Mouse (Mus musculus) c-Kit-positive CD71-positive TER-119-negative erythroid progenitor cells, embryonic 14.5 days (primary cell): ENCODE data around the gene Srrm1.

ENCODE experiments used
- DNase-seq: peaks from one replicate; pipeline ENCODE4 v3.0.0-alpha.2; 2013; ENCODE audit warnings: low read depth

The Srrm1 gene

DNA sequence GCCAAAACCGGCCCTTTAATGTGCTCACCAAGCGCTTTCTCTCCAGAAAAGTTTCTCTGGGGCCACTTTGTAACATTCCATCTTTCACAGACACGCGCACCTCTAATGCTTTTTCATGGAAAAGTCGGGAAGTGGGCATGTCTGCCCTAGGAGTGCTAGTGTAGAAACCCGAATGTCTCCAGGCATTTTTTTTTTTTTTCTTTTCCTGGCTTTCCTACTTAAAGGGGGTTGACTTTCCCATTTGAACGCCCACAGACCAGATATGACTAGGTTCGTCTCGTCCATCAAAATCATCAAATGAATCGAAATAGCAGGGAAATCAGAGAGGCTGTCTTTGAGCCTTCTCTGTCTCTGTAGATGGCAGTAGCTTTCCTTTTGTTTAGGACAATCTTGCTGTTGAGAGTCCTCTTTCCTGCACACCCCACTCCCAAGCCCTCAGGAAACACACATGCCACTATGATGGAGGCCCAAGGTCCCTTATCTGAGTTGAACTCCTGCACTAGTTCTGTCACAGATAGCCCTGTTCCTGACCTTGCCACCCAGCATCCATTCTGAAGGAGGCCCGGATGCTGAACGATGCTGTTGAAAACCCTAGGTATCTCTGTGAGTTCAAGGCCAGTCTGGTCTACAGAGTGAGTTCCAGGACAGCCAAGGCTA lies 801 bp upstream of the Srrm1 start:
- DNase-seq, result peak; percentile 43

DNA sequence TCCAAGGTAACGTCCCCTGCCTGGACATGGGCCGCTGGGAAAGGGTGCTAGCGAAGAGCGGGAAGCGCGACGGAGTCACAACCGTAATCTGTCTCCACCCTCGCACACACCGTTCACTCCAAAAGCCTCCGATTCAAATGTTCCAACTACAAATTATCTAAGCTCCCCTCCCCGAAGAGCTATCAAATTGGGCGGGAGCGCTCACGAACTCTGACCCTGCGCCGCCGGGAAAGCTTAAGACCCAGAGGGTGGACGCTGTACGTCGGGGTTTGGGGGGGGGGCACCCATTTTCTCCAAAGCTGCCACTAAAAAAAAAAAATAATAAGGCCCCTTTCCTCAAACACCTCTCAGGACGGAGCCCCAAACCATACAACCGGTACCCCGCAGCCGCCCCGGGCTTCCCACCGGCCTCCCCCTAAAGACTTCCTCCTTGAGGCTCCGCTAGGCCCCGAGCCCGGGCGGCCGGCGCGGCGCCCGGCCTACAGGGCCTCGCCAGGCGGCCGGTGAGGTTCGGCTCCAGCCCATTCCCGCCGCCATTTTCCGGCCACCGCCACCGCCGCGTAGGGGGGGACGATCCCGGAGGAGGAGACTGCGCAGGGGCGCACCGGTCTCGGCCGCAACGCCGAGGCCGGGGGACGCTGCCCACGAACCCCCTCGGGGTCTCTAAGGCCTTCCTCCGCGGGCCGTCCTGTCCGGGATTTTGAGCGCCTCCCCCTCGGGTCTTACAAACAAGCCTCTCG lies 625 bp downstream of the Srrm1 start:
- DNase-seq, result peak; percentile 65

DNA sequence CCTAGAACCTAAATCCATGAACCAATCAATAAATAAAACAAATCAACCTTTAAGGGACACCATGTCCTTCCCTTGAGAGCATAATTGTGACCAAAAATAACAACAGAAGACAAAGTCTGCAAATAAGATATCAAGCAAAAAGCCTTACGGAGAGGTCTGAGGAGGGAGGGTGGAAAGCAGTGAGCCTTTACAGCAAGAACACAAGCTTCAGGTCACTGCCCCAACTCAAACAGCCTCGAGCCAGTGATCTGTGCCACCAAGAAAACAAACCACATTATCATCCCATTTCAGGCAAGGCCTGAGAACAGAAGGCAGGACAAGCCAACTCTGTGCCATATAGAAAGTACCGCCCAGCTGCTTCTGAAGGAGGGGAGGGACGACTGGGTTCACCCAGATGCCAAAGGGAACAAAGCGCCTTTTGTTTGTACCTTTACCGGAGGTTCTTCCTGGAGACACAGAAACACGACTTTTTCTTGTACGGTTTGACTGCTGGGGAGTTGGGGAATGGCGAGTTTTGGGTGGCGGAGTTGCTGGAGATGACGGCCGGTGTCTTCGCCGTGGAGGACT lies 15.7 kb downstream of the Srrm1 start:
- no peak for DNase-seq

DNA sequence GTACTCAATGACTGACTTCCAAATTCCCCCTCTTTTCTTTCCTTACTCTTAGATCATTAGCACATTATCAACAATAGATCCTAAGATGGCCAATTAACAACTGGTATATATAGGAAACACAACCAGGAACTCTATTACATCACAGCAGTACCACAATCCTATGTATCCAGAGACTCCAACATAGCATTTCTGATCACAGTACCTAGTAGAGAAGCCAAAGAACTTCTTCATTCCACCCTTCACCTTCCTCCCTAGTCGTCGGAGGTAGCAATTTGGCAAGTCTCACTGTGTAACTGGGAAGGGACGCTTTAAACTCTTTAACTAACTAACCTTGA lies 17.1 kb downstream of the Srrm1 start:
- DNase-seq, result no peak

DNA sequence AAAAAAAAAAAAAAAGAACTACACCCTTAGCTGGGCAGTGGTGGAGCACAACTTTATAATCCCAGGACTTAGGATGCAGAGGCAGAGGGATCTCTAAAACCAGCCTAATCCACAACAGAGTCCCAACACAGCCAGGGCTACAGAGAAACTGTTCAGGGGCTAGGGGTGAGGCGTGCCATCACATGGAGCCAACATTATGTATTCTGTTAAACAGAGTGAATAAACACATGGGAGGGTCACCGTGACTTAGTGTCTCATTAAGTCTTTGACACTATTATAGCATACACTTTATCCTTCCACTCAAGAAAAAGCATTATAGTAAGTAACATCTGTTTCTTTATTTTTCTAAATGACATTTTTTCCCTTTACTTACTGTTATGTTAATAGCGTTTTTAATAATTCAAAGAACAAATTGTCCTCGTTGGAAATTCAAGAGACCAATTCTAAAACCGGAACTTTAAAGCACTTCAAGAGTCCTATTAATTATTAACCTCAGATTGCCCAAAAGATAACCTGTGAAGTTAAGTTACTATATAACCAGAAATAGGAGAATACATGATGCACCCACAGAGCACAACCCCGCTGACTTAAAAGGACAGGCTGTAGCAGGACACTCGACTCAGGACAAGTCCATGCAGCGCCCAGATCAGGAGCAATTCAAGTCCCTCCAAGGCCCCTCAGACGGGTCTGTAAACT lies 17.6 kb downstream of the Srrm1 start:
- DNase-seq, result no peak

DNA sequence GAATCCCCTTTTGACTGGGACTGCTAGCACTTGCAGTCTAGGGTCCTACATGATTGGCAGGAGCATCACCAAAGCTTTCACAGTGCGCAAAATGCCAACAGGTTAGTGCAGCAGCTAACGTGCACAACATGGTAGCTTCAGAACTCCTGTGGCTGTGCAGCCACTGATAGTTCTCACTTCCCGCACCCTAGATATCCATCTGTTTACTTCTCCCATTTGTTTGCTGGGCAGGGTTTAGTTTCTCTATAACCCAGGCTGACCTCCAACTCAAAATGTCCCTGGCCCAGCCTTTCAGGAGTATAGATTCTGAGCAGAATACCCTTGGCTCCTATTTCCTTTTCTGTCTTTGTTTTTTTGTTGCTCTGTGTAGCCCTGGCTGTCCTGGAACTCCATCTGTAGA lies 26.7 kb downstream of the Srrm1 start:
- DNase-seq, result no peak

DNA sequence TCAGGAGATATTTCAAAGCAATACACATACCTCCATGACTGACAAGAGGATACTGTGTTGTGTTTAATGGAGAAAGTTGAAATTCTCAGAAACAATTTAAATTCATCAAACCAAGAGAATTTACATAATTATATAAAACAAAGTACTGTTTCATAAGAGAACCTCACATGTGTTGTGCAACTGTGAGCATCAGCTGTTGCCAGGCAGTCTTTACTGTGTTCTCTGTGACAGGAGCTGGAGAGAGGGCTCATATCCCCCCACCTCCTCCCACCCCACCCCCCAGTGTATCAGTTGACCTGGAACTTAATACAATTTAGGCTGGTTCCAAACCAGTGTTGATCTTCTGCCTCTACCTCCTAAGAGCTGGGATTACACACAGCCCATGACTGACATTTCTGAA lies 27.1 kb downstream of the Srrm1 start:
- no peak for DNase-seq

DNA sequence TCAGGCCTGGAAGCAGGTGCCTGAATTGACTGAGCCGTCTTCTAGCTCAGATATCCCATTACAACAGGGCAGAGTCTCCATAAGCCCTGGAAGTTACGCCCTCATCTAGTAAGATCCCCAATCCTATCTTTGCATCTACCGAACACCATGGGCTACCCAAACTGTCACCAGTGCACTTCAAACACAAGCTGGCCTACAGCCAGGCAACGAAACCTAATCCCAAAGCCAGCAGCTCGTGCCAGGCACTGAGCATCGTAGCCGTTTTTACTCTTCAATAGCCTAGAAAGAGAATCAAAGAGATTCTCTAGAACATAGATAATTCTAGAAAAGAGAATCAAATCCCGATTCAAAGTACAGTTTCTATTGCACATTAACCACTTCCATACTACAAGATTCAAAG lies 30.1 kb downstream of the Srrm1 start:
- no peak for DNase-seq

DNA sequence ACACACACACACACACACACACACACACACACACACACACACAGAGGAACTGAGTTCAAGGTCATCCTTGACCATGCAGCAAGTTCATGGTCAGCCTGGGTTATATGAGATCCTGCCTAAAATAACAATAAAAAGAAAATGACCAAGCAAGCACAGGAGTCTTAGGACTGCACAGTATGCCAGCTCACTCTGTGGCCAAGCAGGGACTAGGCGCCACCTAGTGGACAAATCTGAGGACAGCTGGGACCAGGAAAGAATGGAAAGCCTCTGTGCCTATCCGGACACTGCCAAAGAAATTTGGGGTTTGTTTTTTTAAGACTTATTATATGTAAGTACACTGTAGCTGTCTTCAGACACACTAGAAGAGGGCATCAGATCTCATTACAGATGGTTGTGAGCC lies 35.2 kb downstream of the Srrm1 start:
- DNase-seq, result peak; percentile 76

DNA sequence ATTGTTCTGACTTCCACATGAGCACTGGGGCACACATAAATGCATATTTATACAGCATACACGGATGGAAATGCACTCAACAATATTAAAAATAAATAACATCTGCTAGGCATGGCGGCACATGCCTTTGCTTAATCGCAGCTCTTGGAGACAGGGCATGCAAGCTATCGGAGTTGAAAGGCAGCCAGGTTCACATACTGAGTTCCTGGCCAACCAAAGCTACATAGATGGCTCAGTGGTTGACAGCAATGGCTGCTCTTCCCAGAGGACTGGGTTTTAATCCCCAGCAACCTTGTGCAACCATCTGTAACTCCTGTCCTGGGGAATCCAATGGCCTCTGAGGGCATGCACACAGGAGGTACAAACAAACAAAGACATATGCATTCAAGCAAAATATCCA lies 35.6 kb downstream of the Srrm1 start:
- no peak for DNase-seq

DNA sequence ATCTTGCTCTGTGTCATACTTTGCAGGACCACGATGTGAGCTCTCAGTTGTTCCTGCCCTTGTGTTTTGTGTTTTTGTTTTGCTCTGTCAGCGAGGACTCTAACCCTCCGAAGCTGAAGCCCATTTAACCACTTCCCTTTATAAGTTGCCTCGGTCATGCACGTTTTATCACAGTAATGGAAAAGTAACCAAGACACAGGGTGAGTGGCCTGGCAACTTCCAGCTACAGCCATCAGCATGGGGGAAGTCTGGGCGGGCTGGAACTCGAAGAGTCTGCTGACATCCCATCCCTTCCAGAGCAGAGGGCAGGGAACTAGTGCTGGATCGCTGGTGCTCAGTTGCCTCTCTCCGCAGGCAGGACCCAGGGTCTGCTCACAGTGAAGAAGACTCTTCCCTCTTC lies 37.8 kb downstream of the Srrm1 start:
- DNase-seq, result no peak

DNA sequence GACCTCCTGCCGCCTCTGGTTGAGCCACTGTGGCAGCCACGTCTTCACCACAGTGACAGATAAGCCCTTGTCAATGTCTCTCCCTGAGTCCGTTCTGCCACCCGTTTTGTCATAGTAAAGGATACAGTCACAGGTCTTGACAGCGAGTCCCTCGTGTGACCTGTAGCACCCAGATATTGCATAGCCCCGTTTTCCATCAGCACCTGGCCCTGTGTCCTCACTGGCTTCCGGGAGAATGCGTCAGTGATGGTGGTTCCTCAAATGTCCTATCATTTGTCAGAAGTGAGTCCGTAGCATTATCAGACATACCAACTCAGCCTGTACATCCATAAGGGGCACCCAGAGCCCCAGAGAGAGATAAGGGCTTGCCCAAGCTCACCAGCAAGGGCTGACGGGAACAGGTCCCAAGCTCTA lies 38.7 kb downstream of the Srrm1 start:
- peak; percentile 70 for DNase-seq

DNA sequence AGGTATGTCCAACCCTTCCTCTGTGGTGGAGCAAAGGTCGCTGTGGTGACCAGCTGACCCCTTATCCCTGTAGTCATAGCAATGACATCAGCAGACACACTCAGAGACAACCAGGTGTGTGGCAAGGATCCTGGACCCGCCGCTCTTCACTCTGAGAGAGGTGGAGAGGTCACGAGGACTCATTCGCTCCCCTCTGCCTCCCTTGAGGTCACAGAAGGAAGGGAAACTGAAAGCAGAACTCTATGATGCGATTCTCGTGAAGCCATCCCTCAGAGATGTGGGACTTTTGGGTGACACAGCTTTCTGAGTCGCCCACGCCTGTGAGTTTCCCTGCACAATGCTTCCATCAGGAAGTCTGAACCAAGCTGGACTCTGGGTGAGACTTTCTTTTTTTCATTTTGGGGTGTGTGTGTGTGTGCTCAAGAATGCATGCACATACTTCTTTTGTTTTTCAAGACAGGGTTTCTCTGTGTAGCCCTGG lies 39.3 kb downstream of the Srrm1 start:
- DNase-seq, result peak; percentile 40

DNA sequence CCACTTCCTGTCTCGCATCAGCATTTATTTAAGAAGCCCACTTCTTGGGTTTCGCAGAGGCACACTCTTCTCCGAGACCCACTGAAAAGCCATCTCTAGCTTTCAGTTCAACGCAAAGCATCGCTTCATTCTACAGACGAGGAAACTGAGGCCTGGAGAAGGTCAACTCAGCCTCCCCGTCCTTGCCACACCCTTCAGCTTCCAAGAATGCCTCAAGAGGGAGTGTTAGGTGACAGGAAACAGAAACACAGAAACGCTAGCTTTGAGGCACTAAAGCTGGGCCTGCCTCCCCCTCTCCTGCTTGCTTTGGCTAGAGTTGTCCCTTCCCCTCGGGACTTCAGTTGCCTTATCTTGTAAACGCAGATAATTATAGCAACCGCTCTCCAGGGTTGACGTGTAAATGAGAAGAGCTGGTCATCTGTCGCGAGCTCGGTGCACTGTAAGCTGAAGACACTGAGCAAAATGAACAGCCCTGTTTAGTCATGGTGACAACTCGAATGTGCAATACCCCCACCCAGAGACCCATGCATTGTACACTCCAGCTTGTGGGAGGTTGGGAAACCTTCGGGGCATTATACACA lies 39.9 kb downstream of the Srrm1 start:
- peak; percentile 67 for DNase-seq

DNA sequence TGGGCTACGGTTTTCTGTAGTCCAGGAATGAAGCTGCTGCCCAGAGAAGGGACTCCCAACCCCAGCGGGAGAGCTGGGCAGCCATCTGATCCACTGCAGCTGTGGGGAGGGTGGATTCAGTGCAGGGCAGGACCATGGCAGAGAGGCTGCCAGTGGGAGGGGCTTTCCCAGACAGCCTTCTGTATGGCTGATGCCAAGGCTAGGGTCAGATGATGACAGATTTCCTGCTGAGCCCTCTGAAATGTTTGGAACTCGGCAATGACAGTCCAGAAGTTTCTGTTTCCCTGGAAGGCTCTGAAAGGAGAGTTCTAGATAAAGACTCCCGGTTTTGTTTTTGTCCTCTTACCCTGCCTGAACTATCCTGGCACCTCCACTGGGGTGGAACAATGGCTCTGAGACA lies 40.4 kb downstream of the Srrm1 start:
- DNase-seq, result no peak

DNA sequence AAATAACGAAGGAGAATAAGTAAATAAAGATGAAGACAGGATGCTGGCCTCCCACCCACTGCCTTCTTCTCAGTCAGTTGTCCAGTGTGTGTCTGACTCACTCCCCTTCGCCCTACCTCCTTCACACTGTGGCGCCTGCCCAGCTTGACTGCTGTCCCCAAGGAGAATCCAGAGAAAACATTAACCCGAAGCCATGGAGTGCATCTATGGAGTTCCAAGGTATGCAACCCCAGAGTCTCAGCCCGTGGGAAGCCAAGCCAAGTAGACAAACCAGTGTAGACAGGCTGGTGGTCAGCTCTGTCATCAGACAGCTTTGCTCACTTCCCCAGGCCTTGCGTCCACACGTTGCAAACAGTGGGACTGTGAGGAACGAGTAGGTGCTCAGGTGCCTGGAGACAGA lies 42.8 kb downstream of the Srrm1 start:
- no peak for DNase-seq

DNA sequence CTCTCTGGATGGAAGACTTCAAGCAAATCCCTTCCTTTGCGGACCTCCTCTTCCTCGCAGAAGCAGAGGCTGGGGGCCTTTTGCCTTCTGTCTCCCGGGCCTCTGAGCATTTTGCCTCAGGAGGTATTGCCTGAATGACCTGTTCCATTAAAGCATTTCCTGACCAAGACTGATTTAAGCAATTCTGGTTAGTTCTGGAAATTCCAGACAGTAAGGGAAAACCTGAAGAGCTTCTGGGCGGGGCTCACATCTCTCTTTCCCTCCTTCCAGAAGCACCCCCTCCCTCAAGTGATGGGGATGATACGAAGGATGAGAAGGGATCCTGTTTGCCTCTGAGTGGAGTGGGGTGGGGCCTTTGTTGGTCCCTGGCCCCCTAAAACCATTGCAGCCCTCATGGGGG lies 43.4 kb downstream of the Srrm1 start:
- no peak for DNase-seq

DNA sequence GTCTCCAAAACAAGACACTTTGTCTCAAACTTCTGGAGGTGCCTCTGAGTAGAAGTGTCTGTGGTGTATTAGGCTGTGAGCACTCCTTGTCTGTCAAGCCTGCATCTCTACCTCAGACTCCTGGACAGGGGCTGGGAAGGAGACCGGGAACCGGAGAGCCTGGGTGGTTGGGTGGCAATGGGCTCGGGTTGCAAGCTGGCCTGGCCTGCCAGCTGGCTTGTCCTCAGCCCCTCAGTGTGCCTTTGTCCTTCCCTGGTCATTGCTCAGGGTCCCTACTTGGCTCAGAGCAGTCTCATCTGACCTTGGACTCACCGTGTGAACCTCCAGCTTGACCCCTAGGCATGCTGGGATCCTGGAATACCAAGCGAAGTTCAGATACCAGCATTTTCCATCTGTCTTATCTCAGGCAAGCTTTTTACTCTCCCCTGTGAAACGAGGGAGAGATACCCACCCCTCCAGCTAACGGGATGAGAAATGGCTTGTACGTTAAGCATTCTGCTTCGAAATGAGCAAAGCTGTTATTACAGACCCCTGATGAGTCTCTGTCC lies 43.9 kb downstream of the Srrm1 start:
- DNase-seq, result no peak

DNA sequence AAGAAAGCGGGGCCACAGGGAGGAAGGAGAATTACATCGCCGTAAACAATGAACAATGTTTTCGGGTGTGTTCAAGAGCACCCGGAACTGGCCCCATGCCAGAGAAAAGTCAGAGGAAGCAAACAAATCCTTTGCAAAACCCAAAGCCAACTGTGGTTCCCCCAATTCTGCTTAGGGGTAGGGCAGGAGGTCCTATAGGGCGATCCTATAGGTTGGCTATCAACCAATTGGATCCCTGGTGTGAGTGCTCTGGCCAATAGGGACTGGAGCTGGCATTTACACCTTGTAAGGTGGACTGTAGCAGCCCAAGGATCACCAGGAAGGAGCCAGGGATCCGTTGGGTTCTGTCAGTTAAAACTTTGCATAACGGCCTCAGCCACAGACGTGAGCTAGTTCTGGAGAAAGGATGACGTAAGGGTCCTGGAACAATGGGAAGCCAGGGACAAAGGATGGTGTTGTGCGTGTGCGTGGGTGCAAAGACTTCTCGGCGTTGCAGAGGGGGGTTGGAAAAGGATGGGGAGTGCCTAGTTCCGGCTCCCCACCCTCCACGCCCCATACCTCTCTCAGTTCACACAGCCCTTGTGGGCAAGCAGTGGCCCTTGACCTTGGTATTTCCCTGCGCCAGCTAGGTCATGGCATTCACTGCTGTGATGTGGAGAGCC lies 46.0 kb downstream of the Srrm1 start:
- peak; percentile 39 for DNase-seq

DNA sequence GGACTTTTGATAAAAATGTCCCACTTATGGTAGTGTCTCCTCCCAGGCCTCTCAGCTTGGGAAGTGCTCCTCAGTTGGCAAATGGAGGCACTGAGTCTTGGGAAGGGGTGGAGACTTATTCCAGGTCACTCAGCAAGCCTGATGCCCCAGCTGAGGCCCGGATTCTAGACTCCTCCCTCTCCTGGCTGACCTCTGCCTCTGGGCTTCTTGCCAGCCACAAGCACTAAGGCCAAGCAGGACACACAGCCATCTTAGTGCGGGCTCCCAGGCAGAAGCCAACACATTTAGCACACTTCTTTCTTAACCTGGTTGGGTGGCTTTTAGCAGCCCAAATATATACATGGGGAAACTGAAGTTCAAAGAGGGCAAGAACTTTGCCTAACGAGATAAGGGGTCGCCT lies 46.6 kb downstream of the Srrm1 start:
- no peak for DNase-seq

DNA sequence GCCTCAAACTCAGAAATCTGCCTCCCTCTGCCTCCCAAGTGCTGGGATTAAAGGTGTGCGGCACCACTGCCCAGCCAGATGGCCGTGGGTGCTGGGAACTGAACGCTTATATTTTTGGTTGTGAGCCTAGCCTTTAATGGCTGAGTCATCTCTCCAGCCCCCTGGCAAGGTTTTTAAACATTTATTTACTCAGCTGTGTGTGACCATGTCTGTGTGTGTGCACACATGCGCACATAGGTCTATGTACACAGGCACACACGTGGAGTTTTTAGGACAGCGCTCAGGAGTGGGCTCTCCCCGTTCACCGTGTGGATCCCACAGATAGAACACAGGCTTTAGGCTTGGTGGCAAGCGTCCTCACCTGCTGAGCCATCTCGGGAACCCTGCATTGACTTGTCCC lies 50.9 kb downstream of the Srrm1 start:
- DNase-seq, result no peak

DNA sequence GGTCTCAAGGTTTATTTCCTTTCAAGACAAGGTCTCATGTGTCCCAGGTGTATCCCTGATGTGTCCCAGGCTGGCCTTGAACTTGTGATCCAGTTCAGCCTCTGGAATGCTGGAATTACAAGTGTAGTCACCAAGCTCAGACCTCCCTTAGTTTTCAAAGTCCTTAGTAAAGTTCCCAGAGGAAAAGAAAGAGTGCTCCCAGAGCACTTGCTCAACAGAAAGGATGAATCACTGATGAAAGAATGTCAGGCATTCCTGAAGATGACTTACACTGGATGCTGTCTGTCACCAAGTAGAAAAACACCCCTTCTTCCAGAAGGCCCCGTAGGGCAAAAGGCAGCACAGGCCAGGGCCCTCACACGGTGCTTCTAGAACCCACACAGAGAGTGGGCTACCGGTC lies 52.0 kb downstream of the Srrm1 start:
- DNase-seq, result no peak
